Comparison of ENCODE assay signal across 14 mouse cellular contexts in genomic region chr15:96179511-96179910, GRCm38 (mm10).
"Had no signal": no experiment of that assay in that cellular context is flagged by ENCODE, and none has a peak within 500 bp of the region (broad histone marks: within the 10 kb centered on the region; RNA-seq: fewer than 3 reads in every experiment).

No protein-coding gene starts in this region.

- H3K36me3 ChIP-seq: limb, embryonic 13.5 days; liver, embryonic 15.5 days; midbrain, embryonic 10.5 days; neural tube, embryonic 12.5 days had no signal

- H3K27ac ChIP-seq: limb, embryonic 13.5 days; liver, embryonic 15.5 days; midbrain, embryonic 10.5 days; neural tube, embryonic 12.5 days had no signal

- DNase-seq: kidney, postnatal 10 days; kidney, postnatal 4 days; left cerebral cortex, postnatal 4 days; lung, adult 2 months; lung, postnatal 4 days; midbrain, embryonic 14.5 days; retina, postnatal 1 day; right cerebral cortex, postnatal 14 days; thymus, postnatal 36 days had no signal

- H3K9me3 ChIP-seq: limb, embryonic 13.5 days; liver, embryonic 15.5 days; midbrain, embryonic 10.5 days; neural tube, embryonic 12.5 days had no signal

- ATAC-seq: lung, postnatal 0 days had no signal

- H3K27me3 ChIP-seq: limb, embryonic 13.5 days; liver, embryonic 15.5 days; neural tube, embryonic 12.5 days had no signal

- H3K4me1 ChIP-seq: liver, embryonic 15.5 days; midbrain, embryonic 10.5 days; neural tube, embryonic 12.5 days had no signal

- H3K9ac ChIP-seq: limb, embryonic 13.5 days; liver, embryonic 15.5 days; neural tube, embryonic 12.5 days had no signal

- H3K4me2 ChIP-seq: limb, embryonic 13.5 days; liver, embryonic 15.5 days; neural tube, embryonic 12.5 days had no signal

- H3K4me3 ChIP-seq: limb, embryonic 13.5 days; liver, embryonic 15.5 days; midbrain, embryonic 10.5 days; neural tube, embryonic 12.5 days had no signal
